Mouse (Mus musculus) right cerebral cortex, postnatal 10 days (tissue): ENCODE measurements around the gene Myom1.

Experiments
- DNase-seq, 2 experiments: peaks; one replicate each; pipeline ENCODE4 v3.0.0; 2021; ENCODE audit warnings: low spot score in 2 of 2

Gene Myom1

DNA sequence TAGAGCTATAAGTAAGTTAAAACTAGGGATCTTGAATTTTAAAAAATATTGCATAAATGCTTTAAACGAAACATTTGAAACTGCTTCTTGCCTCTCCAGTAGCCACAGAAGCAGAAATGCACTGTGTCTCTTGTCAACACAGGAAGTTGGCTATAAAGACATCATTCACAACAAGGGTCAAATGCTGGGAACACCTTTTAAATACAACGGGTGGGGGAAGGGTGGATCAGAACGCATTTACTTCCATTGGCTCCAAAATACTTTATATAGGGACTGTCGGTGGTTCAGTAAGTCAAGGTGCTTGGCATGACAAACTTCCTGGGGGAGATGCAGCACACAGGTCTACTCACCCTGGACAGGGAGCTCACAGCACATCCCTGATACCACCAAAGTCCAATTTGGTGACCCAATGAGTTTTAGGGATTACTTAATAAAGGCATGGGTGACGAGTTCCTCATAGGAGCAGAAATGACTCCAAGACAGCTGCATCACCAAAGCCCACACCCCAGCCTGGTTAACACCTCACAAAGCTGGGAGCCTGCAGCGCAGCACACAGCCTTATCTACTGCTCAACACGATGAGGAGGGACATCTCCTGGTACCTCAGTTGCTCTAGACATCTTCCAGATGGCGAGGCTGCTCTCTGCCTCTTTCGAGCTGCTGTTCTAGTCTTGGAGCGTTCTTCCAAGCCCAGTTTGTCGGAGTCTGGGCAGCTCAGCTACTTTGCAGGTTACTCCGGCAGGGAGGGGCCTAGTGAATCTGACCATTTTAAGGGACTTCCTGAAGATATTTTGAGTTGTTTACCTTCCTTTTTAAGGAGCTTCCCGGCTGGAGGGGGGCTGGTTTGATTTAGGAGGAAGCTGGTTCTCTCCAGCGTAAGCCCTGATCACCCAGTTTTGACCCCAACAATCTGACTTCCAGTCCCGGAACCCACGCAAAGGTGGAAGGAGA, 134.2 kb downstream of the Myom1 start:
- DNase-seq = no peak

GRCm38 (mm10) chr17:71137334-71137721, 134.9 kb downstream of the Myom1 start:
- DNase-seq = no peak

DNA sequence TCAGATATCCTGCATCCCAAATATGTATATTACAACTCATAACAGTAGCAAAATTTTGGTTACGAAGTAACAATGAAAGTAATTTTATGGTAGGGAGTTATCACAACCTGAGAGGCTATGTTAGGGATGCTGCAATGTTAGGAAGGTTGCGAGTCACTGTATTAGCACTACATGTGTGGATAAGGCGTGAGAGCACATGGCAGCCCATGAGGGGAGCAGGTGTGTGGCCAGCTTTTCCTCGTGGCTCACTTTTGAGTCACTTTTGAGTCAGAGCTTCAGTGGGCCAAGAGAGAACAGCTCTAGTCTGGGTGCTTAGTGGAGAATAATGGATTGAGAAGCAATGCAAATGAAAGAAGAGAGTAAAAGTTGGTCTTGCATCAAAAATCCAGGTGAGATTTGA, 139.6 kb downstream of the Myom1 start:
- DNase-seq = no peak

DNA sequence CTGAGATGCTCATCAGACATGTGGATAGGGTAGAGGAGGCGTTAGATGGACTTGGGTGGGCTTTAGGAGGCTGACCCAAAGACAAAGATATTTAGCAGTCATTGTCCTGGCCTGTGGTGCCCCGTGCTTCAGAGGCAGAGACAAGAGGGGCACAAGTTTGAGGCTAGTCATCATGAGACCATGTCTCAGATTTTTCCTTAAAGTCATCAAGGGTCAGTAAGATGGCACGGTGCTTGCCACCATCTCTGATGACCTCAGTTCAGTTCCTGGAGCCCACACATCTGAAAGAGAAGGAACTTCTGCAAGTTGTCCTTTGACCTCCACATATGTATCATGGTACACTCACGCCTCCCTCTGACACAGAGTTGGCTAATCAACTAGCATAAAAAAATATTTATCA, 140.7 kb downstream of the Myom1 start:
- no peak for DNase-seq

- DNase-seq = no peak
These were observed 142.1 kb downstream of the Myom1 start for GRCm38 (mm10) chr17:71144322-71145116.

GRCm38 (mm10) chr17:71145248-71145961, 143.0 kb downstream of the Myom1 start:
- no peak for DNase-seq

DNA sequence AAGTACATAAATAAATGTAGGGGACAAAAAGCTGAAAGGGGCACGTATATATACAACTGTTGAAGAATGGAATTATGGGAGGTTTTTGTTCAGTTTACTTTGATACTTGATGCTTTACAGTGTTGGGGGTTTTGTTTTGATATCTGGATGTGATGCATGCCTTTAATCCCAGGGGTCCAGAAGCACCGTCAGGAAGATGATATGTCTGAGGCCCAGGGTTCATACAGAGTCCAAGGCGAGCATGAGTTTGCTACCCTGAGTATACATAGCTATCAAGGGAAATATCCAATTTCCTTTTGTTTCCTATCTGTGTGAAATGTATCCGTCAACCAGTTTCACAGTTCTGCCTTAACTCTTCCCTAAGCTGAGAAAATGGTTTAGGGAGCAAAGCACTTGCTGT, 150.9 kb downstream of the Myom1 start:
- no peak for DNase-seq

GRCm38 (mm10) chr17:71155271-71155670, 152.8 kb downstream of the Myom1 start:
- no peak for DNase-seq

DNA sequence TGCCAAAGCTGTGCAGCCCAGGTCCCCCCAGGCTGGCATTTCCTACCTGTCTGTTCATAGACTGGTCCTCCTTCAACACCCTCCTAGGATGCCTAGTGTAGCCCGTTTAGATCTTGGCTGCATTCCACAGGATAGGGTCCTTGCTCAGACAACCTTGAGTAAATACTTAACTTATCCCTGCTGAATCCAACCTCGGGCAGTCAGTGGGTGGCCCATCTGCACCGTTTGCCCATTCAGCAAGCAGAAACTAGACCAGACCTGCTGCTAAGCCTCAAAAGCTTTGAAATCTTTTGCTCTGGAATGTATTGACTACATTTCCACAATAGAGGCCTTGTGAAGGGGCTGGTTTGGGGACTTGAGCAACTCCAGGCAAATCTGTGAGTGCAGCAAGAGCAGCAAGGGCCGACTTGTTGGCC, 156.7 kb downstream of the Myom1 start:
- DNase-seq = no peak

GRCm38 (mm10) chr17:71159720-71160119, 157.3 kb downstream of the Myom1 start:
- DNase-seq = no peak

GRCm38 (mm10) chr17:71160244-71160995, 158.0 kb downstream of the Myom1 start:
- no peak for DNase-seq

- no peak for DNase-seq
These were observed 162.6 kb downstream of the Myom1 start for GRCm38 (mm10) chr17:71164991-71165390.

- DNase-seq = no peak
These were observed 165.9 kb downstream of the Myom1 start for GRCm38 (mm10) chr17:71168205-71168815.

DNA sequence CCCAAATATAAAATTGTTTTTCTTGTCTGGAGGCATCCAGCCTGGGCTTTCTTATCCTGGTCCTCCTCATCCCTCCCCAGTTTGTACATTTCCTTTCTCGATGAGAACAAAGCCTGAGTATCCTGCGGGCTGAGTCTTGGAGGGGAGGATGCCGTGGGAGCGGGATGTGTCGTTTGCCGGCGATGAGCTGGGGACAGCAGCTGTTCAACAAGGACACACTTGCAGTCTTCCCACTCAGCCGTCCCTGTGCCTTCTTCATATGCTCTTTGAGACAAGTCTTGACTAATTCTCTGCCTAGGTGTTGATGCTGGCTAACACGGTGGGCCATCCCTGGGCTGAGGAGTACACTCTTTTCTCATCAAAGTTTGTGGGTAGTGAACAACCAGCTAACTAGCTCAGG, 166.4 kb downstream of the Myom1 start:
- no peak for DNase-seq

DNA sequence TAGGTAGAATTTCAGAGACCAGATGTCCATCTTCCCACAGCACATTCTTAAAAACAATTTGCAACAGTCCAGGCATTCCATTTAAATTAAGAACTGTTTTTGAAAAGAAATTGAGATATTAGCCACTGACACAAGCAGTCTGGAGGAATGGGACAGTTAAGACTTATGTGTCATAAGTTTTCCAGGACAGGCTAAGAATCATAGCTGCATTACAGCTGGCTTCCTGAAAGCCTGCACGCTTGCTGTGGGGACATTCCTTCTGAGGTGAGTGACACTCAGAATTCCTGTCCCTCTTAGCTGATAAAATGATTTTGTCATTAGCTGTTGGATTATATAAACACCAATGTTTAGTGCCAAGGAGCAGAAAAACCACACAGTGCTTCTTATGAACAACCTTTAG, 167.2 kb downstream of the Myom1 start:
- DNase-seq = no peak

DNA sequence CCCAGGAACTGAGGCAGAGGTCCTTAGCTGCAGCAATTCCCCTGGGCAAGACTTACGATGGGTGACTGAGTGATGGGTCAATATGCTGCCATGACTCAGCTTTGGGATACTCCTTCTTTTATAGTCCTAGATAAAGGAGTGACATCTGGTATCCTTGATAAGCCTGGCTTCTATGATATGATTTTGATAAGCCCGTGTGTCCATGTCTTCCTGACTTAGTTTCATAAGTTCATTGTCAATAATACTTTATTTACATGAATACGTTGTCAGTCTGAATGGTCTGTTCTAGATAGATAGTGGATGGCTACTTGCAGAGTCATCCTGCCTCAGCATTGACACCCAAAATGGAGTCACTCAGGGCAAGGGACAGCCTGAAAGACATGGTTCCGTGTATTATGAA, 168.7 kb downstream of the Myom1 start:
- no peak for DNase-seq
